Mouse (Mus musculus) erythroblast, embryonic 14.5 days (primary cell): ENCODE data around the gene Gm37240.

Experiments used
- GATA1 ChIP-seq: IDR thresholded peaks from 2 replicates; pipeline ENCODE4 v1.6.1; 2012; ENCODE audit warnings: low read length, inconsistent platforms, mixed read lengths
- TAL1 ChIP-seq: IDR thresholded peaks from 3 replicates; pipeline ENCODE4 v1.6.1; 2012; ENCODE audit warnings: low read length, inconsistent platforms, mixed read lengths

GRCm38 (mm10) chr3:85332276-85332675 is 555.0 kb downstream of the Gm37240 start:
- no peak for TF ChIP-seq TAL1
- TF ChIP-seq GATA1, result no peak
